Mouse (Mus musculus): Measurements from ENCODE around the gene Dgka. TPM values are rescaled to one million over a fixed set of nuclear protein-coding genes. Genes with fewer than 3 reads are reported as not detected.
"Not testable (repeated sequence)": the region's sequence is repeated elsewhere in the genome, so short reads cannot be mapped to it uniquely, and the experiment has no call there.

The Dgka gene
- polyA plus RNA-seq, 1 experiment, result 71.0 TPM

DNA sequence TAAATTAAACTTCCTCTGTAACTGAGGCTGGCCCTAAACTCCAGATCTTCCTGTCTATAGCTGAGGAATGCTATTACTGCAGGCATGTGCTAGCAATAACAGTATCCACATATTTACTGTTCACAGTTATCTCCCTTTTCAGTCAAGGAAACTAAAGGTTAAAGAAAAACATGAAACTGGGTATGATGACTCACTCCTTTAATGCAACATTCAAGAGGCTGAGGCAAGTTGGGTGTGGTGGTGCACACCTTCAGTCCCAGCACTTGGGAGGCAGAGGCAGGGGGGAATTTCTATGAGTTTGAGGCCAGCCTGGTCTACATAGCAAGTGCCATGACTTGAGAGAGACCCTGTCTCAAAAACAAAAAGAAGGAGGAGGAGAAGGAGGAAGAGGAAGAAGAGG is 12.7 kb downstream of the Dgka start:
- no peak for DNase-seq (ENCODE audit: low spot score)

DNA sequence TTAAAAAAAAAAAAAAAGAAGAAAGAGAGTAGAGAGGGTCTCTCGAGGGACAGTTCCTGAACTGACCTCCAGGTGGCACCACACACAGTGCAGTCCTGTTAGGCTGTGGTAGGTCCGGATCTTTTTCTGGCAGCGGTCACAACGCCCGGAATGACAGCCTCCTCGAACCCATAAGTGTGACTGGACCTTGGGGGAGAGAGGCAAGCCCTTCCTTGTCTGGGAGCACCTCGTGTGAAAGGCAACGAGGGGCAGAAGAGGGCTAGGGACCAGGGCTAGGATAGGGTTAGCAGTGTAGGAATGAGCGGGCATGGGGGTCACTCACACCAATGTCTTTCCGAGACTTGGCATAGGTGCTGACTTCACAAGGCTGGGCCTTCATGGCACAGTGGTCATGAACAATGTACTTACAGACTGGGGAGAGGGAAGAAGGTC is 13.6 kb downstream of the Dgka start:
- DNase-seq (ENCODE audit: low spot score), result no peak

DNA sequence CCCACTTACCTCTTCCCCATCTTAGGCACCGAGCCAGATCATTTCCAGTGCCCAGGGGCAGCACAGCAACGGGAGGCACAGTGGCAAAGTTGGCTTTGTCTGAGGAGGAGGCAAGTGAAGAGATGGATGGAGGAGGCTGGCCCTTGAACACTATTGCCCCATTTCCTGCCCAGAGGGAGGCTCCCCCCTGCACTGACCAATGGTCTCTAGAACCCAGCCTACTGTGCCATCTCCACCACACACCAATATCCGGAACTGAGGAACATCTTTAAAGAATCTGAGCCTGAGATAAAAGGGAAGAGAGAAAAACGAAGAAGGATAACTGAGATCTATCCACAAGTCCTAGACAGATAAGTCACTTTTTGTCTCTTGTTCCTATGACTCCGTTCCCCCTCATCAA is 16.6 kb downstream of the Dgka start:
- no peak for DNase-seq (ENCODE audit: low spot score)

DNA sequence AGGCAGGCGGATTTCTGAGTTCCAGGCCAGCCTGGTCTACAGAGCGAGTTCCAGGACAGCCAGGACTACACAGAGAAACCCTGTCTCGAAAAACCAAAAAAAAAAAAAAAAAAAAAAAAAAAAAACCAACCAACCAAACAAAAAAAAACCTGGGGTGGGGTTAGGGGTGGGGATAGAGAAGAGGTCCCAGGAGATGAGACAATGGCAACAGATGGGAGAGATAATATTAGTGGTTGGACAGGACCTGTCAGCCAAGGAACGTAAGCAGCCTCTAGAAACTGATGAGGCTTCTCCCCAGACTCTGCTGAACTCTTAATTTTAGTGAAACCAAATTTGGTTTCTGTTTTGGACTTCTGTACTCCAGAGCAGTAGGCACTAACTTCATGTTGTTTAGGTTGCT is 19.2 kb downstream of the Dgka start:
- not testable (repeated sequence) for DNase-seq (ENCODE audit: low spot score)

DNA sequence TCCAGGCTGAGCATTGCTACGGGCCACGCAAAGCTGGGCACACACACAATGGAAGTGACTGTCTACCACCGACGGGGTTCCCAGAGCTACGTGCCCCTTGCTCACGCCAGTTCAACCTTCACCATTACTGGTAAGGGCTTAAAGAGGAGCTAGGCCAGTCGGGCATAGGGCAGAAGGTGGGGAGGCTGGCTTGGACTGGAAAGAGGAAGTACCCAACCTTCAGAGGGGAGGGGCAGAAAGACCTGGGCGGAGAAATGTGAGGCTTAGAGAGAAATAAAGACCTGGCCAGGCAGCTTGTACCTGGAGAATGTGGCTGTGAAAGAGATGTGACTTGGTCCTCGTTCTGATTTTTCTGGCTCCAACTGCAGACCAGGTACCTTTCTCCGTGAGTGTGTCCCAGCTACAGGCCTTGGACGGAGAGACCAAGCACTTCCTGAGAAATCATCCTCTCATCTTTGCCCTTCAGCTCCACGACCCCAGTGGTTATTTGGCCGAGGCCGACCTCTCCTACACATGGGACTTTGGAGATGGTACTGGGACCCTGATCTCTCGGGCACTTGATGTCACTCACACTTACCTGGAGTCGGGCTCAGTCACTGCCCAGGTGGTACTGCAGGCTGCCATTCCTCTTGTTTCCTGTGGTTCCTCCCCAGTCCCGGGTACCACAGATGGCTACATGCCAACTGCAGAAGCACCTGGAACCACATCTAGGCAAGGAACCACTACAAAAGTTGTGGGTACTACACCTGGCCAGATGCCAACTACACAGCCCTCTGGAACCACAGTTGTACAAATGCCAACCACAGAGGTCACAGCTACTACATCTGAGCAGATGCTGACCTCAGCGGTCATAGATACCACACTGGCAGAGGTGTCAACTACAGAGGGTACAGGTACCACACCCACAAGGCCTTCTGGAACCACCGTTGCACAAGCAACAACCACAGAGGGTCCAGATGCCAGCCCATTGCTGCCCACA is 28.8 kb downstream of the Dgka start:
- no peak for DNase-seq (ENCODE audit: low spot score)

DNA sequence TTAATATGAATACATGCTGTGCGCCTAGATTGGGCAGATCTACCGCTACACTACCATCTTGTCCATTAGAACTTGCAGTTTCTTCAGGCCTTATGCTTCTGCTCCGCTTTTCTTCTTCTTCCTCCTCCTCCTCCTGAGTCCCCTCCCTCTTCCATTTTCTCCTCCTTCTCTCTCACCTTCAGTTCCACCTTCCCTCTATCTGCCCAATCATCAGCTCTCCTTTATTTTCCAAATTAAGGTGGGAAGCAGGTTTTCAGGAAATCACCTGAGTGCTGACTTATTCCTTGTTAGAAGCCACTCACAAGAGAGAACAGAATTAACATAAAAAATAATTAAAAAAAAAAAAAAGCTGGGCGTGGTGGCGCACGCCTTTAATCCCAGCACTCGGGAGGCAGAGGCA is 33.3 kb downstream of the Dgka start:
- DNase-seq (ENCODE audit: low spot score), result not testable (repeated sequence)

DNA sequence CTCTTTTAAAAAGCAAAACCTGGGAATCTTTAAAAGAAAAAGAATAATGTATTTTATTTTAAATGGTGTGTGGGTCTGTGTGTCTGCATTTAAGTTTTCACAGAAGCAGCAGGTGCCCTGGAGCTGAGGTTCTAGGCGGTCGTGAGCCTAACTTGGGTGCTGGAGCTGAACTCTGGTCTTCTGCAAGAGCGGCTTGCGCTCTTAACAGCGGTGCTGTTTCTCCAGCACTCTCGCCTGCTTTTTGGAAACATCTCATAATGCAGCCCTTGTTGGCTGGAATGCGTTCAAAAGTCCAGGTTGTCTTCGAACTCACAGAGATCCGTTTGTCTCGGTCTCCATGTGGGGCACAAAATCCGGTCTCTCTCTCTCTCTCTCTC is 39.4 kb downstream of the Dgka start:
- DNase-seq (ENCODE audit: low spot score), result no peak

DNA sequence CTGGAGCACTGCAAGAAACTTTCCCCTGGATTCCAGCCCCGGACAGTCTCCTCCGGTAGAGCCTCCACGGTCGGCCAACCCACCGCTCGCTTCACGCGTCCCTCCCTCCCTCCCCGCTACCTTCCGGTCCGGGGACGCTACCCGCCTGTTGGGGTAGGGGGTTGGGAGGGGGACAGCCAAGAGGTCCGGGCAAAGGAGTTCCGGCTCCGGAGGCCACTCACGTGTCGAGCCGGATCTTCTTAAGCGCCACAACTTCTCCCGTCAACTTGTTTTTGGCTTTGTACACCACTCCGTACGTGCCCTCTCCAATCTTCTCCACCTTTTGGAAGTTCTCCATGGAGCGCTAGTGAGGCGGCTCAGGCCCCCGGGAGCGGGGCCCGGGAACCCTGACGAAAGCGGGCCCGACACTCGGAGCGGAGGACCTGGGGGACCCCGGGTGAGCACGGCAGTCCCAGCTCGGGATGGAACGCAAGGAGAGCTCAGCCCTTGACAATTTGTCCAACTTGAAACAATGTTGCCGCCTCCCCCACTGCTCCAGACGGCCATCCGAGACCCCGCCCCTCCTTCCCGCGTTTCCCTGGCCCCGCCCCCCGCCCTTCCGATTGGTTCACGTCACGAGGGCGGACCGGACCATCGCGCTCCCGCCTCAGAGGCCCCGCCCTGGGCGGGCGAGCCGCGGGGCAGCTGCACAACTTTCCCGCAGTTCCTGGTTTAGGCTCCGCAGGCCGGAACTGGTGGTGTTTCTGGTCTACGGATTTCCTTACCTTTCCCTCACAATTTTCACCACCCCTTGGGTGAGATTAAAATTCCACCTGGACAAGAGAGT is 40.0 kb downstream of the Dgka start, which contains the start of gene Cdk2:
Gene Cdk2, minus strand, starts transcription at position 541 of the 826 bp plus-strand sequence.
- peak; percentile 83 for DNase-seq (ENCODE audit: low spot score)

DNA sequence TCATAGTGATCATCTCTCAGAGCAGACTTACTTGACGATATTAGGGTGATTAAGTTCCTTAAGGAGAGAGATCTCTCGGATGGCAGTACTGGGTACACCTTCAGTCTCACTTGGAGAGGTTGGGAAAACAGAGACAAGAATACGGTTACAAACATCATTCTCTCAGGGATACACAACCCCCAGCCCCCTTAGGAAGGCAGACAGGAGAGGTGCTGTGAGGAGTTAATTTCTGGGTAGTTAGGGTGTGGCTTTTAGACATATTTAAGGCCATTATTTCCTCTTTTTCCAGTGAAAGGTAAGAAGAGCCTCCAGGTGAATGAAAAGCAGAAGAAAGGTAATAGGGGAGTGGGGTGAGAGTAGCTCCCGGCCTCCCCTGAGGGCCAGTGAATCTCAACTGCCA is 40.8 kb downstream of the Dgka start, which contains the start of gene Pmel:
Gene Pmel, plus strand, starts transcription at position 301 of the 400 bp plus-strand sequence.
- no peak for DNase-seq (ENCODE audit: low spot score)

DNA sequence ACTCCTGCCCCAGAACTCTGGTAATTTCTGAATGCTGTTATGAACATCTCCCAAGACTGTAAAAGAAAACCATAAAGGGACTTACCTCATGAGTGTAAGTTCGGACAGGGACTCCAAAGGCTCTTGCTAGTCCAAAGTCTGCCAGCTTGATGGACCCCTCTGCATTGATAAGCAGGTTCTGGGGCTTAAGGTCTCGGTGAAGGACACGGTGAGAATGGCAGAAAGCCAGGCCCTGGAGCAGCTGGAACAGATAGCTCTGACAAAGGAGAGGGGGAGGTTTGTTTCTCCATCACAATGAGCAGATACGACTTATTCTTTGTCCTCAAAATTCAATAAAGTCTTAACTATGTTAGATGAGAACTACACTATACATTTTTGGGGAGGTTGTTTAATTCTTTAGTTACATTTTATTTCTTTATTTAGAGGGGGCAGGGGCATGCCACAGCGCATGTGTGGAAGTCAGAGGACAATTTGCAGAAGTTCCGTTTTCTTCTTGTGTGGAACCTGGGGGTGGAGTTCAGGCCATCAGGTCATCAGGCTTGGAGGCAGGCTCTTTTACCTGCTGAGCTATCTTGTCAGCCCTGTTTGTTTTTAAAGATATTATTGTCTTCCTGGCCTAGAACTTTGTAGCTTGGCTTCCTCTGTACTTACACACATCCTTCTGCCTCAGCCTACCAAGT is 42.2 kb downstream of the Dgka start:
- no peak for DNase-seq (ENCODE audit: low spot score)

DNA sequence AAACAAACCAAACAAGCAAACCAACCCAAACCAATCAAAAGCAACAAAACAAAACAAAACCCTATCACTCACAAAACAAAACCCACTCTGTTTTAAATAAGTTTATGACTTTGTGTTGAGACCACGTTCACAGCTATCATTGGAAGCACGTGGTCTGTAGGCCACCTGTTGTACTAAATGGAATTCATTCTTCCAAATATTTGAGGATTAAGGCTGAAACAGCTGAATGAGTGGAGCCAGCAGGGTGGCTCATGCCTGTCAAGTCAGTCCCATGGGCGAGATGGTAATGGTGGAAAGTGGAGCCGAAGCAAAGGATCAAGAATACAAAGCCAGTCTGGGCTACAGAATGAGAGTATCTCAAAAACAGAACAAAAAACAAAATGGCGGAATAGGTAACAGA is 43.9 kb downstream of the Dgka start:
- DNase-seq (ENCODE audit: low spot score), result no peak

DNA sequence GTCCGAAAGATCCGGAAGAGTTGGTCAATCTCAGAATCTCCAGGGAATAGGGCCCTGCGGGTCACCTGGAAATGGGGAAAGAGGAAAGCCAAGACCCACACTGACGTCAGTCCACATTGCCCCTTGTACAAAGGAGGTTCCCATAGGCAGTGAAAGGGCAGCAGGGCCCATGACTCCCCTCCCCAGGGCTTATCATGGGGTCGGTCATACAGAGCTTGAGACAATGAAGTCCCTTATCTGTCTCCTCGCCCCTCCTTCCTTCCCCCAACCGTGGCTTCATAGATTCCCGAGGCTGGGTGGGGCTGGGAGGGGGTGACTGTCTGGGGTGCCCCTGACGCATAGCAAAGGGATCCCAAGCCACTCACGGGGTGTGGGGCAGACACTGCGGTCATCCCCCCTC is 45.0 kb downstream of the Dgka start:
- no peak for DNase-seq (ENCODE audit: low spot score)

DNA sequence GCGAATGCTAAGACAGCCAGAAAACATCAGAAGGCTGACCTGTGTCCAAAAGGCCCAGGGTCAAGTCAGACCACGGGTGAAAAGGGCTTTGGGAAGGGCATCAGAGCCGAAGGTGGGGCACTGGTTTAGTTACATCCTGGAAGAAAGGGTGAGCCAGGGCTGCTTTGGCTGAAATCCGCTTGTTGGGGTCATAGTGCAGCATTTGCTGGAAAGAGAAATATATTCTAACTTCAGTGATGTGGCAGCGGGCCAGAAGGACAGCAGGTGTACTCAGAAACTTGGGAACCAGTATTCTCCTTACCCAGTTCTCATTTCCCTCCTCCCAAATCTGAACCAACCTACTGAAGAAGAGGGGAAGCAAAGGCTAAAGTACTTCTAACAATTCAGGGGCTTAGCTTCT is 45.6 kb downstream of the Dgka start:
- no peak for DNase-seq (ENCODE audit: low spot score)

DNA sequence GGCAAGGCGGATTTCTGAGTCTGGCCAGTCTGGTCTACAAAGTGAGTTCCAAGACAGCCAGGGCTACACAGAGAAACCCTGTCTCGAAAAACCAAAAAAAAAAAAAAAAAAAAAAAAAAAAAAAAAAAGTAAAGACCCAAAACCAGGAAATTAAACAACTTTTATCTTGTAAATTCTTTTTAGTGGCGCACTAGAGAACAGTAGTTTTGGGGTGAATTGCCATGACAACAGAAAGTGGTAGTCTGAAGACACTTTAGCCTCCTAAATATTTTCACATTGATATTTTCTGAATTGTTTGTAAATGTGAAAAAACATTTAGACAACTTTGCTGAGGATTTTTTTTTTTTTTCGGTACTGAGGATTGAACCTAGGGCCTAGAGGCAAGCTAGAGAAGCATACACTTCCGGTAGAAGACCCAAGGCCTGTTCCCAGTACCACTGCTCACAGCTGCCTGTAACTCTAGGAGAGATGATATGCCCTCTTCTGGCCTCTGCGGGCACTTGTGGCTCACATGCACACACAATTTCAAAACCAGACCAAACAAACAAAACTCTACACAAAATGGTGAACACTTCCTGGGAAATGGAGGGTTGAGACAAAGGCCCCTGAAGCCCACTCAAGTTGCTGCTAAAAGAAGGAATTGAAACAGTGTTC is 47.5 kb downstream of the Dgka start:
- DNase-seq (ENCODE audit: low spot score), result no peak

DNA sequence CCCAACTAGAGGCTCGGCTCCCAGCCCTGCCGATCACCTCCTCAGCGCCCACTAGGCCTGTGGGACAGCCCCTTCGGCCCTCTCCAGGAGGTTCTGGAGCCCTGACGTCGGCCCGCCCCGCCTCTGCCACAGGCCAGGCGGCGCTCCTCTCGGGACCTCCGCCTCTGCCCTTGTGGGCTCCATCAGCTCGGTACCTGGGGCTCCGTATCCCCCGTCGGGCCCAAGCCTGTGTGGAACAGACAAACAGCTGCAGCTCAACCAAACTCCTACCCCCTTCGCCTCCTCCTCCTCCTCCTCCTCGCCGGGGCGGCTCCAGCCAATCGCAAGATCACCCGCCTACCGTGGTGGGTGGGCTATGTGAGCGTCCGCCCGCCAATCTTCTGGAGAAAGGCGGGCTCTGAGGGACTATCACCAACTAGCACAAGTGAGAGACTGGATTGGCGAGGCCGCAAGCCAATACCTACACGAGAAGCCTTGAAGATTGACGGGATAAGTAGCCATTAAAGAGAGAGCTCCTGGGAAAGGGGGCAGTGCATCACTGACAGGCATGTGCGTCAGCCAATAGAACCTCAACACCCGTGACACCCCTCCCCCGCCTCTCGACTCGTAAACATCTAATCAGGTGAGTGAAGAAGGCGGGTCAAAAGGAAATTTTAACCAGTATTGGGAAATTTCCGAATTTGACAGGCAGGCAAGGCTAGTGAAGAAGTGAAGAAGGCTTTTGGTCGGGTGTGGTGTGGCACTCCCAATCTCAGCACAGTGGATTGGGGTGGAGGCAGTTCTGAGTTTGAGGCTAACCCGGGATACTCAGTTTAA is 48.5 kb downstream of the Dgka start, which contains the start of gene Rab5b:
Gene Rab5b, minus strand, starts transcription at position 273 of the 816 bp plus-strand sequence.
- DNase-seq (ENCODE audit: low spot score), result peak; percentile 94

DNA sequence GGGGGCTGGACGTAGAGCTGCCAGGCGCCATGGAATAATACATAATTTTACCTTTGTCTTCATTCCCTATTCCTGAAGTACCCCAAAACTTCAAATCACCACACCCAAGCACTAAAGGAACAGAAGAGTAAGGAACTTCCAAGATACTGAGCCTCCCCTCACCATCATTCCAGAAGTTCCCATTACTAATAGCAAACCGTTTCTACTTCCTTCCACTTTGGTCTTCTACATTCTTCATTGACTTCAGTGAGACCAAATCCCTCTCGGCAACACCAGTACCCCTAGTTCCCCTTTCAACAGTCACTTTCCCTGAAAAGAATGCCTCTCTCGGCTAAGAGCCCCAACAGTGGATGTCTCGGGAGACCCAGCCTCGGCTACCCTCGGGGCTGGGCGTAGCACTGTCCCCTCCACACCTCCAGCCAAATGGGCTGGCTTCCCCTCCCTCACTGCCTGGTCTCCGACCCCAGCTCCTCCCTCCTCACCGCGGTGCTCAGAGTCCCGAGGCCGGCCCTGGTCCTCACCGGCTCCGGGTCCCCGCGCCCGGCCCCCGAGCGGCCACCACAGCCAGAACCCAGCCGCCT is 49.2 kb downstream of the Dgka start:
- DNase-seq (ENCODE audit: low spot score), result no peak

DNA sequence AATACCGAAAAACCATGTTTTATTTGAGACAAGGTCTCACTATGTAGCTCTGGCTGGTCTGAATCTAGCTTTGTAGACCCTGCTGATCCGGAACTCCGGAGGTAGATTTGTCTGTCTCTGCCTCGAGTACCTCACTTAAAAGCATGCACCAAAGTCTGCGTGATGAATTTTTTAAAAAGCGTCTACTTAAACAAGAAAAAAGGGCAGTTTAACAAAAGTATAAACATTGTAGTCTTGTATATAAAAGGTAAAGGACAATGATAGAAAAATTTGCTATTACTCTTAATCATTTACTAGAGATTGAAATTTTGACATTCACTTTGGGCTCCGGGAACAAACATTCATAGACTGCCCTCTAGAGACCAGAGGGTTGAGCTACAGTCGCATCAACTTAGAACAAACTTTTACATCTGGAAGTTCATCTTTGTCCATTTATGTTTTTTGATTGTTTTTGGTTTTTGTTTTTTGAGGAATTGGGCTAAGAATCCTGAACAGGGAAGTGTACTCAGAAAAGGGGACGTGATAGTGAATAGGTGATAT is 70.1 kb downstream of the Dgka start:
- no peak for DNase-seq (ENCODE audit: low spot score)

DNA sequence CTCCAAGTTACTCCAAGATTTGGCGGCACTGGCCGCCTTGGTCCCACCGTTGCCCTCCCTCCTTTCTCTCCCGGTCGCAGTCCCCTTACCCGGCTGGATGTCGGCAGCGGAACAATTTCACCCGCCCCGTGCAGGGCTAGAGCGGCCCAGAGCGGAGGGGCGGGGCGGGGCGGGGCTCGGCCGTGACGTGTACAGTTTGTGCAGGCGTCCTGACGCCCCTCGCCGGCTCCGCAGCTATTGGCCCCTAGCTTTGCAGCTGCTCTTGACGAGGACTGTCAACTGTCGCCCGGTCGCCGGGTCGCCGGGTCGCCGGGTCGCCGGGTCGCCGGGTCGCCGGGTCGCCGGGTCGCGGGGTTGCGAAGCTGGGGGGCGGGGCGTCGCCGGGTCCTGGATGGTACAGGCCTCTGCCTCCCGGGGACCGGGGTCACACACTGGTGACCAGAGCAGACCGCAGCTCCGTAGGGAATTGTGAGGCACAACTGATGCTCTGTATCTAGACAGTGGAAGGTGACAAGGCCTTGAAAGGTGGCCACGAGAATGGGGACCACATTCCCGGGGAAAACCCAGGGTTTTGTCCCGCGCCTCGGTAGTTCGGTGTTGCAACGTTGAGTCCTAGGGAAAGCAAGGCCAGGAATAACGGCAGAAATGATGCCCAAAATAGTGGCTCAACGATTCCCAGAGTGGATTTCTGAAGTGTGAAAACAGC is 70.7 kb downstream of the Dgka start, which contains the start of gene Suox:
Gene Suox, minus strand, starts transcription at position 311 of the 706 bp plus-strand sequence.
- peak; percentile 80 for DNase-seq (ENCODE audit: low spot score)

DNA sequence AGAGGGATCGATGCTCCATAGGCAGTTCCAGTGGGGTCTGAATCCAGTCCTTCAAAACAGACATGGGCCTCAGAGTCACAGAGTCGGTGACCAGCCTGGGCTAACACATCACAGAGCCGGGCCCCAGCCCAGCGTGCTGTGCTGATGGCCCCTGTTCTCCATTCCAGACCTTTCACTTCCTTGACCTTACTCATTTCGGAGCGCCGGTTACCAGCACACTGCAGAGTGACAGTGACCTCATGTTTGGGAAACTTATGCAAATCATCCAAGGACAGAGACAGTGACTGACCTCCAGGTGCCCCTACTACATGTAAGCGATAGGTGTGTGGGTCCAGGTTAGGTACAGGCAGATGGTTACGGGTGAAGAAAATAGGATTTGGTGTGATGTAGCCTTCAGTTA is 73.5 kb downstream of the Dgka start:
- DNase-seq (ENCODE audit: low spot score), result no peak
